Mouse (Mus musculus) natural killer cell, adult 2 months (primary cell): Measurements from ENCODE around the gene Lmcd1.

Experiments
- DNase-seq, 2 experiments: peaks; one replicate each; pipeline ENCODE4 v3.0.0; 2022; ENCODE audit warnings: low spot score in 2 of 2

Lmcd1 gene

DNA sequence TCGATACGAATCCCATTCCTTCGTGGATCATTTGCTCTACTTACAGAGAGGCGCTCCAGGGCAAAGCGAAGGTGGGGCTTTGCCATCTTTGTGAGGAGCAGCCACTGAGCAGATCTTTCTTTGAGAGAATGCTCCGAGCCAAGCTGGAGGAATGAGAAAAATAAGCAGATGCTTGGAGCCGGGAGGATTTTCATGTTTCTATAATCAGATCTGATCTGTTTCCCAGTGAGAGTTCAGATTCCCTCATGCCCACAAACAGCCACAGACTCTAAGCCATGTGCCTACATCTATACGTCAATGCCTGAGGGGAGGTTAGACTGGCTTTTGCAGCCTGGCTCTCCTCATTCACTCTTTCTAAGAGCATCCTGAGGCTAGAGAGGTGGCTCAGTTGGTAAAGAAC lies 87.1 kb downstream of the Lmcd1 start:
- no peak for DNase-seq

DNA sequence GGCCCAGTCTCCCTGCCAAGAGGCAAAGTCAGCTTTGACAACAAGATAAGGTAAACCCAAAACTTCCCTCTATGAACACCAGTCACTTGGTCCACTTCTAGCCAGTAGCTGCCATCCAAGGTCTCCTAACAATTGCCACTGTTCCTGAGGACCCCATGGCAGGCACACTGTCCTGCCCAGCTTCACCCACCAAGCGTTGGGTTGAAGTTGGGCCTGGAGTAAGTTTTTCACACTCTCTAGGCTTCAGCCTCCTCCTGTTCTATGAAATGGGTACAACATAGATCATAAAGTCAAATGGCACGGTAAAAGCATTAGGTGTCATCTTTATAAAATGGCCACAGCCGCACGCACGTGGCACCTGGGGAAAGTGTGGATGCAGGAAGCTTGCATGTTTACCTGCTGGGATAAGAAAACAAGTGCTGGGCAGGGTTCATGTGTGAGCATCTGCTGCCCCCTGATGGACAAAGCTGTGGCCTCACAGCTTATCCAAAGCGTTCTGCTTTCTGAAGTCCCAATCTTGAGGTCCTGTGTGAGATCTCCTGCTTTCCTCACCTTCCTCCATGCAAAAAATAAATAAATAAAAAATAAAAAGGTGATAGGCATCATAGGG lies 88.9 kb downstream of the Lmcd1 start:
- peak; percentile 30 to 44 for DNase-seq

DNA sequence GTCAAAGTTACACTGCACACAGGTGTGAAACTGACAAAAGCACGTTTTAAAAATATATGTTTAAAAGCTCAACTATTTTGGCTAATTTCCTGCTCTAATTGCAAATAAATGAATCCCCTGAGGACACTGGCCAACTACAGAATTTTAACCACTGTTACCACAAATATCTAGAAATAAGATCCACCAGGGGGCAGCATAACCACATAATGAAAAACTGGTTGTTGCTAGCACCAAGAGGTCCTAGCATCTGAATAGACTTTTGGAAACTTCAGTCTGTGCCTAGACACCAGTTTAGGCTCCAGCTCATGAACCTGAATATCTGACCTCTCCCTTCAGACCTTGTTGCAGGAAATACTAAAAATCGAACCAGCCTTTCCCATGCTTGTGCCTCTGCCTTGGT lies 91.0 kb downstream of the Lmcd1 start:
- no peak for DNase-seq

DNA sequence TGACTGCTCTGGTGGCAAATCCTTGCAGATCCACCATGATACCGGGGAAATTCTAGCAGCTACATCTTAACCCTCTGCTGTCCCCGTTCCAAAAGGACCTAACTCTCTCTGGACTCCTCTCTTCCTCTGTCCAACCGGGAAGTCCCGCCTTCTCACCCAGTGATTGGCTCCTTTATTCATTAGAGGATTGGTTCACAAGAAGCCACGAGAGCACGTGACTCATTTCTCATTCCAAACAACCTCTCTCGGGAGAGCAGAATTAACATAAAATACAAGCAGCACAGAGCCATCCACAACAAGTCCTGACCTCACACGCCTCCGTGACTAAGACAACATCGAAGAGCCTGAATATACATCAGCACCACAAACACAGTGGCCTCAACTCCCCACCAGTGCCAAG lies 91.7 kb downstream of the Lmcd1 start:
- DNase-seq = no peak

DNA sequence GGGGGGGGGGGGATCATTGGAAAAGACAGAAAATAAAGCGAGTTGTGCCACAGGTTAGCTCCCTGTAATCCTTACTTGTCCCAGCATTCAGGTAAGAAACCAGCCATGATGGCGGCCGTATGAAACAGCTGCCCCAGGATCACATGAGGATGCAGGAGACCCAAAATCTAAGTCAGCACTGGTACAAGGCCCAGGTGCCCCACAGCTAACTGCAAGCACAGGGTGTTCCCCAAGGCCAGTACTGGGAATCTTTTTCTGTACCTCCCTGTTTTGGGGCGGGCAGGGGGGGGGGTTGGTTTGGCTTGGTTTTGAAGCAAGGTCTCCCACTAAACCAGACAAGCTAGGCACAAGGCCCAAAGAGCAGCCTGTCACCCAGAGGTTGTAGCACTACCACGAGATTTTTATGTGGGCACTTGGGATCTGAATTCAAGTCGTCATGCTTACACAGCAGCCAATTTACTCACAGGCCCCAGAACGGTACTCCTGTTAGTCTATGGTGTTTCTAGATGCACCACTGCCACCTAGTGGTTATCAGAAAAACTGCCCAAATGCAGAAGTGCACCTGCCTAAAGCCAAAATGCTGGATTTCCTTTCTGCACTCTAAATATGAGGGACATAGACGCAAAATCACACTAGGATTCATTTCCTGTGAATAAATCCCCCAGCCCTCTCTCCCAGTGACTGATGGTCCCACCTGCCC lies 100.5 kb downstream of the Lmcd1 start:
- DNase-seq = peak in 1 of 2 experiments; percentile 9

DNA sequence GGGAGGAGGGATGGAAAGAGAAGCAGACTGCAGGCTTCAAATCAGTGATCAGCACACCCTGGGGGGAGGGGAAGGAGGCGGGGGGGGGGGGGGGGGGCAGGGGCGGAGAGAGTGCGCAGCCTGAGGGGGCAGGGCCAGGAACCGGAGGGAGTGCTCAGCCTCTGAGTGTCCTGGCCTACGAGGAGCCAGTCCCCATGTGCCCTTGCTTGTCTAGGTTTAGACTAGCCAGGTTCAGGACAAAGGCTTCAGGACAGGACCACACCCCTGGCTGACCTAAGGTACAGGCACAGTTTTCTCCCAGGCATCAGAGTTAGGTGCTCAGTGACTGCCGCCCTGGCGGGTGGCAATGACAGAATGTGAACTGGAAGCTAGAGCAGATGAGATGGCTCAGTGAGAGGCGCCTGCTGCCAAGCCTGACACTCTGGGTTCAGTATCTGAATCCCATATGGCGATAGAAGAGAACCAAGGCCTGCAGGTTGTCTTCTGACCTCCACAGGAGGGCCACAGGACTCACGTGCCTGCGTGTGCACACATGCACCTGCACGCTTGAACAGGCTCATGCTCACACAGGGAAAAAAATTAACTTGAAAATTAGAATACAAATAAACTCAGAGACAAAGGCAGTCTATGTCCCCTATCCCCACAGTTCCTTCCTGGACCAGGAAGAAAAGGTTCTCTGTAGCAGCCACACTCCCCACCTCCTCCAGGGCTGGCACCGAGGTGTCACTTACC lies 102.3 kb downstream of the Lmcd1 start:
- DNase-seq = no peak

DNA sequence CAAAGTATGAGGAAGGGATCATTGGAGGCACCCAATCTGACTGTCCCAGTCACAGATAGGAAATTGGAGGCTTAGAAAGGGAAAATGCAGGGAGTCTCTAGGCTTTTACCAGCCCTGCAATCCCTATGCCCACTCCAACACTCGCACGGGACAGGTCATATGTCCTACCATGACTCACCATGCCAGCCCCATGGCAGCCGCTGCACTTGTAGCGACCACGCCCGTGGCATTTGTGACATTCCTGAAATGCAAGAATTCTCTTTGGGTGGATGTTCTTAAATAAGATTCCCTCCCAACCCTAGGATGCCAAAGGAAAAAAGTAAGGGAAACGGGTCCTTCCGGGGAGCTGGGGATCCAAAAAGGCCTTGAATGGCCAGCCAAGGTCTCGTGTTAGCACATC lies 105.5 kb downstream of the Lmcd1 start:
- no peak for DNase-seq
